Mouse (Mus musculus): ENCODE data around the gene Kcnq4.

DNA sequence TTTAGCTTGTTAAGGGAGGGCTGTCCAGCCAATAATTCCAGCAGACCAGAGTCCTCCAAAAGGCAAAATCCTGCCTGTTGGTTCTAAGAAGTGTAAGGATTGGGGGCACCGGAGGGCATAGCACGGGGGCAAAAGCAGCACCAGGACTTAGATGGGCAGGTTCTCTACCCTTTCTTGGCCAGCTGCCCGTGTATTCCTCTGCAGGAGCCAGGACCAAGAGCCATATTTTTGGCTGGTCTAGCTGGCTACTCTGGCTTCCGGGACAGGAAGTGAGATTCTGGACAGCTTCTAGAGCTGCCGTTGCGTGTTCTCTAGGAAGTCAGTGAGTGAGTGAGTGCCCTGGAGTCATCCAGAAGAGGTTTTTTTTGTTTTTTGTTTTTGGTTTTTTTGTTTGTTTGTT, 18.3 kb downstream of the Kcnq4 start:
- TF ChIP-seq GATA1 (IDR thresholded peaks at IDR 0.05; ENCODE audit: borderline replicate concordance, low read length): no peak
- TF ChIP-seq FLI1 (IDR thresholded peaks at IDR 0.05; ENCODE audit: low read length): no peak
